Mouse (Mus musculus): ENCODE results near the gene Arih2. TPM values are rescaled to one million over a fixed set of nuclear protein-coding genes. Genes with fewer than 3 reads are reported as not detected.
"Not testable (repeated sequence)": the region's sequence is repeated elsewhere in the genome, so short reads cannot be mapped to it uniquely, and the experiment has no call there.

Arih2 gene
- polyA plus RNA-seq, 1 experiment, result 28.5 TPM

DNA sequence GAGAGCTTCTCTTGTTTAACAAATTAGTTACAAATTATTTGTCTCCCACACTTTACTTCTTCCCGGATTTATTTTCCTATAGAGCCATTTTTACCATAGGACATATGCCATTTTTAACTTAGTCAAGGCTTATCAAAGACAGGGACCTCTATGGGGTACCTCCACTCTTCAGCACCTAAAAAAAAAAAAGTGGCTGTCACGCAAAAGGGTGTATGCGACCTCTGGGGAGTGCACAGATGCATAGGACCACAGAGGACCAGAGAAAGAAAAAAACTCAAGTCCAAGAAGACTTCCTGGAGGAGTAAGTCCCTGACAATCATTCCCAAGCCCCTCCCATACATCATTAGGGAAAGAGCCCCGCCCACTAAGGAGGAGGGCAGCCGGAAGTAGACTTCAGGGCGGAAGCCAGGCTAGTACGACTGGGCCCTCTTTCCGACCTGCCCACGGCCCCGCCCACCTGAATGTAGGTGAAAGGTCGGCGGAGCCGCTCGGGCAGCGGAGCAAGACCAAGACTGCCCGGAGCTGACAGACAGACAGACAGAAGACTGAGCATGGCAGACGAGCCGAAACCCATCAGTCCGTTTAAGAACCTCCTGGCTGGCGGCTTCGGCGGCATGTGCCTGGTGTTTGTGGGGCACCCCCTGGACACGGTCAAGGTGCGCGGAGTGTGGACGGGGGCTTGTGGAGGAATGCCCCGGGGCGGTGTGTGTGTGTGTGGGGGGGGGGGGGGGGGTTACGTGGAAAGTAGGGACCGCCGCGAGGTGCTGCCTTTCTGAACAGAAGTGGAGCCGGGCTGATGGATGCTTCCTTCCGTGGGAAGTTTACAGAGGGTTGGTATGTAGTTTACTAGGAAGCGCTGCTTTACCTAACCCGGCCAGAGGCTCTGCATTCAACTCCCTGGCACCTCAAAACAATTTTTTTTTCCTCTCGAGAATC, 12.8 kb upstream of the Arih2 start, which contains the start of gene Slc25a20:
Slc25a20 (plus strand) TSS at position 412 of the 936 bp plus-strand sequence.
- TF ChIP-seq CTCF (IDR thresholded peaks at IDR 0.05; ENCODE audit: control insufficient read depth, insufficient read depth, low read length) (peak; percentile 11; the same call in 1 of the 2 replicates), POLR2A (IDR thresholded peaks at IDR 0.05; ENCODE audit: borderline replicate concordance, control insufficient read depth, low read depth, low read length) (peak; percentile 53; the same call in 1 of the 2 replicates)
- Histone ChIP-seq H3K4me1 (ENCODE audit: control insufficient read depth, insufficient read depth, low read length) (peaks cover 2% of the 10 kb centered on the region; the same call in 1 of the 2 replicates), H3K27ac (ENCODE audit: control insufficient read depth, insufficient read depth, low read depth, low read length, poor library complexity) (peak within 1 kb of the TSS; percentile 52; the same call in 1 of the 2 replicates), H3K4me3 (replicated peaks; ENCODE audit: control insufficient read depth, low read depth, low read length) (peak within 1 kb of the TSS; percentile 85)
- WGBS, result 2% methylated on average over 33 of the region's 37 CpGs

DNA sequence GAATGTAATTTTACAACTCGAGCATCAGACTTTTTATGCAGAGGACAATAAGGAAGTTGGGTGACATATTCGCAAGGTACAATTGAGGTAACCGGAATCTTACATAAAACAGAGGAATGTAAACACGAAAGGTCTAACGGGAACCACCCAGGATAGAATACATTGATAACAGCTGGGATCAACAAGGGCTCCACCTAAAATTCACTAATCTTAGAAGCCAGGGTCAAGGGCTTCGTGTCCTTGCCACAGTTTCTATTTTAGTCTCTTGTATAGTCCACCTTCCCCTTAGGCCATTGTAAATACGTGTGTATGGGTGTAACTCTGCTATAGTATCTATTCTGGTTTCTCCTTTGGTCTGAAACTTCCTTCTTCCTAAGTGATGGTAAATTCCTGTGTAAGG, 6.7 kb upstream of the Arih2 start:
- not testable (repeated sequence) for H3K4me1 ChIP-seq (ENCODE audit: control insufficient read depth, insufficient read depth, low read length); H3K4me3 ChIP-seq (replicated peaks; ENCODE audit: control insufficient read depth, low read depth, low read length)
- 61% methylated on average over 7 of the region's 7 CpGs for WGBS

DNA sequence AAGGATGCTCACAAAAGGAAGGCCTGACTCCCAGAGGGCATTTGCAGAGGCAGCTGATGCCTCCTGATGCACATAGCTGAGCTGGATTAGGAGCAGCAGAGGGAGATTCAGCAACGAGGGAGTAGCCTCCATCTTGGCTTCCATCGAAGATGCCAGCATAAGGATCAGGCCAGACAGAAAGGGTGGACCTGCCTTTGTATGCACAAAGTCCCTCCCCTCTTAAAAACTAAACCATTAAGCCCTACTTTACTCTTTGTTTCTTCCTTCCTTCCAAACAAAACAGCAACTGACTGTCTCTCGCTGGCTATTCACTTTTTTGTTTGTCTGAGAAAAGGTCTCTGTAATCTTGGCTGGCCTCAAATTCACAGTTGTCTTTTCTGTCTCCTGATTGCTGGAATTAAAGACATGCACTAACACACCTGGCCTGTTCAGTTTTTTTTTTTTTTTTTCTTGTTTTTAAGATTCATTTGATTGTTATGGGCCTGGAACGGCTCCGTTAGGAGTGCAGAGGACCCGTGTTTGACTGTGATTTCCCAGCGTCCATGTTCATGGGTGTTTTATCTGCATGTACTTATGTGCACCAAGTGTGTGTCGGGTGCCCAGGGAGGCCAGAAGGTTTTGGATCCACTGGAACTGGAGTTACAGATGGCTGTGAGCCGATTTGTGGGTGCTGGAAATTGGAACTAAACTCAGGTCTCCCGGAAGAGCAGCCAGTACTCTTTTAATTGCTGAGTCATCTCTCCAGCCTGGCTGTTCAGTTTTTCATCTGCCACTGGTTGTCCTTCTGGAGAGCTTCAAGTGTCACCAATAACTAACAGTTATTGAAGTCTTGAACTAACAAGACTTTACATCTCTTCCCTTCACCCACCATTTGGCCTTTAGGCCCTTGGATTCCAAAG, 5.6 kb upstream of the Arih2 start:
- 66% methylated on average over 10 of the region's 10 CpGs for WGBS
- no peaks in the 10 kb centered on the region; the same call in 1 of the 2 replicates for H3K4me1 ChIP-seq (ENCODE audit: control insufficient read depth, insufficient read depth, low read length)
- no peak overlapping the region for H3K4me3 ChIP-seq (replicated peaks; ENCODE audit: control insufficient read depth, low read depth, low read length)
- H3K27ac ChIP-seq (ENCODE audit: control insufficient read depth, insufficient read depth, low read depth, low read length, poor library complexity), result no peak overlapping the region
- TF ChIP-seq CTCF (IDR thresholded peaks at IDR 0.05; ENCODE audit: control insufficient read depth, insufficient read depth, low read length) (no peak), POLR2A (IDR thresholded peaks at IDR 0.05; ENCODE audit: borderline replicate concordance, control insufficient read depth, low read depth, low read length) (no peak)

More for the DNA sequence above, 6.7 kb upstream of the Arih2 start:
- H3K27ac ChIP-seq (ENCODE audit: control insufficient read depth, insufficient read depth, low read depth, low read length, poor library complexity), result not testable (repeated sequence)

DNA sequence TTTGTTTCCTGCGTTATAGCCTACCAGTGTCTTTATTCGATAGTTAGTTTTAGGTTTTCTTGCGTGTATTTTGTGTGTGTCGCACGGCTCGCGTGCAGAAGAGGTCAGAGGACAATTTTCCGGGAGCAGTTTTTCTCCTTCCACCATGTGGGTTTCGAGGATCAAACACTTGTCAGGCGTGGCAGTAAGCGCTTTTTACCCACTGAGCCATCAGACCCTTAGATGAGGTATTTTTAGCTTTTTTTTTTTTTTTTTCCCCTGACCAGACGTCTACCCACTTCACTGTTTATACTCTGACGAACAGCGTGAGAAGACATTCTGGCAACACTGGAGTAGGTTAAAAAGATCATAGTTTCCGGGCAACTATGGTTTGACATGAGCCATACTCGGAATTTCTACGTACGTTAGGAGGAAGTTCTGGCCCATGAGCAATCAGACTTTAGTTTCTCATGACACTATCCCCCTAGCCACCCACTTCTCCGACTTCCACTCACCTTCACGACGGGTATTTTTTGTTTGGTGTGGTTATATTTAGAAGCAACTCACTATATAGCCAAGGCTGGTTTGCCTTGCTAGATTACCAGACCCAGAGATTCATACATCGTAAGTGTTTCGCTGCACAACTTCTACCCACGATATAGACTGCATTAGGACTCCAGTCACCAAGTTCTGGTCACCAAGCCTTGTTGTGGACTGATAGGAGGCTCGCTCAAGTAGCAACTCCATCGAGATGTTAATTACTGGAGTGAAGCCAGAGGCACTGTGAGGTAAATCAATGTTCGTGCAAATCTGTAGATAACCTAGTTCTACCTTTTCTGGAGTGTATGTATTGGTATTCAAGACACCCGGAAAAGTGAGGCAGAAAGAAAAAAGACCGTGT, 615 bp upstream of the Arih2 start:
- TF ChIP-seq CTCF (IDR thresholded peaks at IDR 0.05; ENCODE audit: control insufficient read depth, insufficient read depth, low read length) (no peak), POLR2A (IDR thresholded peaks at IDR 0.05; ENCODE audit: borderline replicate concordance, control insufficient read depth, low read depth, low read length) (no peak)
- peaks cover 2% of the 10 kb centered on the region for H3K4me1 ChIP-seq (ENCODE audit: control insufficient read depth, insufficient read depth, low read length)
- H3K27ac ChIP-seq (ENCODE audit: control insufficient read depth, insufficient read depth, low read depth, low read length, poor library complexity), result peak overlapping the region; percentile 98
- peak overlapping the region; percentile 85 for H3K4me3 ChIP-seq (replicated peaks; ENCODE audit: control insufficient read depth, low read depth, low read length)
- 14% methylated on average over 29 of the region's 29 CpGs for WGBS

DNA sequence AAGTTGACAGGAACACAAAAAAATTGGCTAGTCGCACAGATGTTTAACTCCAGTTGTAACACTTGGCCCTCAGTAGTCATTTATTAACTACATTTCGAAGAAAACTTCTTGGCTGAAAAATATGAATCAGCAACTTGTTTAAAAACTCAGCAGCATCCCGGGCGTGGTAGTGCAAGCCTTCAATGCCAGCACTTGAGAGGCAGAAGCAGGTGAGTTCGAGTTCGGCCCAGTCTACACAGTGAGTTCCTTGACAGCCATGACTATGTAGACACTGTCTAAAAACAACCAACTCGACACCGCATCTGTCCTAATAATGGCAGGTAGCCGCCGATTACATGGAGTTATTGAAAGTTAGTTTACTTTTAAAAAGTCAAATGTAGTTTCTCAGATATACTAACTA, 1.0 kb downstream of the Arih2 start:
- WGBS, result 16% methylated on average over 10 of the region's 10 CpGs
- TF ChIP-seq CTCF (IDR thresholded peaks at IDR 0.05; ENCODE audit: control insufficient read depth, insufficient read depth, low read length), result no peak
- TF ChIP-seq POLR2A (IDR thresholded peaks at IDR 0.05; ENCODE audit: borderline replicate concordance, control insufficient read depth, low read depth, low read length), result no peak
- peak overlapping the region; percentile 98 for H3K27ac ChIP-seq (ENCODE audit: control insufficient read depth, insufficient read depth, low read depth, low read length, poor library complexity)

DNA sequence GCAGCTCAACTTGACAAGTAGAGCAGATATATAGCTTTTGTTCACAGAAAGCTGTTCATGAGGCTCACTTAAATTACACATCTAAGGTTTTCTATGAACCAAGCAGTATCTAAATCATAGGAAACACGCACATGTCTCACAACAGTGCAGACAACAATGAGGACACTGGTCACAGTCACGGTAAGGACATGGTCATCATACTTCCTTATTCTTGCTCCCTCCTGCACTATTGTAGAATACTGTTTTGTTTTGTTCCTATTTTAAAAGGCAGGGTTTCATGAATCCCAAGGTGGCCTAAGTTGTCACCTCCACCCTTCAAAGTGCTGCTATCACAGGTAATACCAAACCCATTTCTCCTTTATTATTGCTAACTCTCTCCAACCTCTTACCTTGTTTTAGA, 9.4 kb downstream of the Arih2 start:
- H3K27ac ChIP-seq (ENCODE audit: control insufficient read depth, insufficient read depth, low read depth, low read length, poor library complexity), result no peak overlapping the region
- no peaks in the 10 kb centered on the region for H3K4me1 ChIP-seq (ENCODE audit: control insufficient read depth, insufficient read depth, low read length)
- H3K4me3 ChIP-seq (replicated peaks; ENCODE audit: control insufficient read depth, low read depth, low read length), result no peak overlapping the region
- TF ChIP-seq CTCF (IDR thresholded peaks at IDR 0.05; ENCODE audit: control insufficient read depth, insufficient read depth, low read length) (no peak), POLR2A (IDR thresholded peaks at IDR 0.05; ENCODE audit: borderline replicate concordance, control insufficient read depth, low read depth, low read length) (no peak)
- 43% methylated on average over 2 of the region's 2 CpGs for WGBS

More for the DNA sequence above, 1.0 kb downstream of the Arih2 start:
- Histone ChIP-seq H3K4me3 (replicated peaks; ENCODE audit: control insufficient read depth, low read depth, low read length) (peak overlapping the region; percentile 85), H3K4me1 (ENCODE audit: control insufficient read depth, insufficient read depth, low read length) (peaks cover 2% of the 10 kb centered on the region)

DNA sequence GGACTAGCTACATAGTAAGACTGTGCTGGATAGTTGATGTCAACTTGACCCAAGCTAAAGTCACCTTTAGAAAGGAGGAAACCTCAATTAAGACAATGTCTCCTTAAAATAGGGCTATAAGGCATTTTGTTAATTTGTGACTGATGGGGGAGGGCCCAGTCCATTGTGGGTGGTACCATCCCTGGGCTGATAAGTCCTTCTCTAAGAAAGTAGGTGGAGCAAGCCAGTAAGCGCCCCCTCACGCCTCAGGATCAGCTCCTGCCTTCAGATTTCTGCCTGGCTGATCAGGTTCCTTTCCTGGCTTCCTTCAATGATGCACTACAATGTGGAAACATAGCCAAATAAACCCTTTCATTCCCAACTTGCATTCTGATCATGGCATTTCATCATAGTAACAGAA, 13.8 kb downstream of the Arih2 start:
- TF ChIP-seq CTCF (IDR thresholded peaks at IDR 0.05; ENCODE audit: control insufficient read depth, insufficient read depth, low read length), result no peak
- TF ChIP-seq POLR2A (IDR thresholded peaks at IDR 0.05; ENCODE audit: borderline replicate concordance, control insufficient read depth, low read depth, low read length), result no peak
- no peak overlapping the region for H3K27ac ChIP-seq (ENCODE audit: control insufficient read depth, insufficient read depth, low read depth, low read length, poor library complexity)
- no peaks in the 10 kb centered on the region for H3K4me1 ChIP-seq (ENCODE audit: control insufficient read depth, insufficient read depth, low read length)
- WGBS, result 52% methylated on average over 2 of the region's 2 CpGs
- no peak overlapping the region for H3K4me3 ChIP-seq (replicated peaks; ENCODE audit: control insufficient read depth, low read depth, low read length)

Data from bone marrow, adult 2 months (tissue).